Mouse (Mus musculus): Measurements from ENCODE around the gene Ptbp1. TPM values are rescaled to one million over a fixed set of nuclear protein-coding genes. Genes with fewer than 3 reads are reported as not detected.

Gene Ptbp1
- polyA plus RNA-seq, 1 experiment from 2014 or later: 220 TPM

DNA sequence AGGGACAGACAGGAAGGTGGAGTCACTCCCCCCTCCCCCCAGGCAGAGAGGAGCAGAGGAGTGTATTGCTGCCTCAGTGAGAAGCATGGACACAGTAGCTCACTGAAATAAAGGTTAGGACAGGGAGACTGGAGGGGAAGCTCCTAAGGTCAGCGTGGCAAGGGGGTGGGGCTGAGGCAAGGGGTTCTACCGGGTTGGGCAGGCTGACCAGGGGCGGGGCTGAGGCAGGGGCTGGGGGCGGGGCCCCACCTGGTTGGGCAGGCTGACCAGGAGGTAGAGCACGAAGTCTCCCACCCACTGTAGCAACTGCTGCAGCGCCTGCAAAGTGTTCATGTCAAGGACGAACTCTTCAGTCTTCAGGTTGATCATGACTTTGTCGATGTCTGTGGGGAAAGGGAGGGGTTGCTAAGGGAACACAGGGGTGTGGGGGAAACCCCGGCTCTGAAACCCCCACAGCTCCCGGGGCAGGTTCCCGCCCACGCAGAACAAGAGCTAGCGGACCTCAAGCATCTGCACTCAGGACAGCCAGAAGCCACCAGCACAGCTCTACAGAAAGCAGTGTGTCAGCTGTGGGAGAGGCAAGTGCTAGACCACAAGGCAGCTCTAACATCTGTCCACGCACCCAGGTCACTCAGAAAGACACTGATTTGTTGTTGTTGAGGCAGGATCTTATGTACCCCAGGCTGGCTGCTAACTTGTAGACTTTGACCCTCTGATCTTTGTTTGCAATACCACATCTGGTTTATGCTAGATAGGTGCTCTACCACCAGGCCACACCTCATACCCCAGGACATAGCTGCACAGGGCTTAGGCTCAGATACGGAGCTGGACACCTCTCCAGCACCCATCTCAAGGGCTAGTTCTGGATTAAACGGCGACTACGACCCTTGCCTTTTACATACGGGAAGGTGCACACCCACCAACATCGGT lies 43.4 kb downstream of the Ptbp1 start:
- no peak for TF ChIP-seq CTCF (IDR thresholded peaks at IDR 0.05; ENCODE audit: low read depth)
- Histone ChIP-seq H3K27me3 (ENCODE audit: insufficient read depth, low read length) (no peaks in the 10 kb centered on the region), H3K4me1 (replicated peaks; ENCODE audit: insufficient read depth, low read length) (no peaks in the 10 kb centered on the region), H3K4me2 (ENCODE audit: low read length) (no peak overlapping the region), H3K27ac (no peak overlapping the region), H3K36me3 (ENCODE audit: insufficient read depth, low read length) (peaks cover 61% of the 10 kb centered on the region), H3K9ac (ENCODE audit: low read depth, low read length) (no peak overlapping the region), H3K4me3 (replicated peaks; ENCODE audit: low read depth, low read length) (no peak overlapping the region), H3K9me3 (replicated peaks; ENCODE audit: low read length) (no peaks in the 10 kb centered on the region)
- ATAC-seq (replicated peaks; ENCODE audit: low FRiP score, low read depth): peak; percentile 22
- no peak for DNase-seq (ENCODE audit: low spot score)
- WGBS: 46% methylated on average over 20 of the region's 20 CpGs

DNA sequence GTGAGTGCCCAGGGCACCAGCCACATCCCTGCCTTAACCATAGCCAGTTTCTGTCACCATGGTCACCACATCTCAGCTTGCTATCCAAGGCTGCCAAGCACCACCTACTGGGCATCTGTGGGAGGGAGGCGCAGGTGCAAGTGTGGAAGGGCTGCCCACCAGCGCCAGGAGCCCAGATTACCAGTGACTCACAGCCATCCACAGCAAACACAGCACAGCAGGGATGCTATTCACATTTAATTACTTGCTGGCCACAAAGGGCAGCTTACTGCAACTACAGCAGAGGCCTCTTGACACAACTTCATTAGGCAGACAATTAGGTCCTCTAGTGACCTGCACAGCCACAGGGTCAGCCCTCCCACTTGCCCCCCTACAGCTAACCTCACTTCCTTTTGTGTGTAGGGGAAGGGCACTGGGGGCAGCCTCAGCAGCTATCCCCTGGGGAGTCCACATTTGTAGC lies 46.8 kb downstream of the Ptbp1 start:
- H3K9ac ChIP-seq (ENCODE audit: low read depth, low read length): no peak overlapping the region
- DNase-seq (ENCODE audit: low spot score) (no peak), ATAC-seq (replicated peaks; ENCODE audit: low FRiP score, low read depth) (no peak)

DNA sequence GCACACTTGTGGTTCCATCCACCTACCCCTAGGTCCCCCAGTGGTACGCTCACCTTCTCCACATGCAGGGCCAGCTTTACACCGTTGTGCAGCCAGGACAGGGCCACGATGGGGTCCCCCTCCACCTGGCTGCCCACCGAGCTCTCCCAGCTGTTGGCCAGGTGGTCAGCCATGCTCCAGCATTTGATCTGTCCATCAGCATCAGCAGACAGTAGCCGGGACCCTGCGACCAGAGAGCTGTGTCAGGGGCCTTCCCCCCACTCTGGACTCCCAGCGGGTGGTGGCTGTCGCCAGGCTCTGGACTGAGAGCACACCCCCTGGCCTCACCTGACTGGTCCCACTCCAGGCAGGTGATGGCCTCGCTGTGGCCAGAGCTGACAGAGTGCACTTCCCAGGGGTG lies 52.5 kb downstream of the Ptbp1 start:
- 96% methylated on average over 9 of the region's 9 CpGs for WGBS
- Histone ChIP-seq H3K27me3 (ENCODE audit: insufficient read depth, low read length) (no peaks in the 10 kb centered on the region), H3K27ac (no peak overlapping the region), H3K9ac (ENCODE audit: low read depth, low read length) (no peak overlapping the region), H3K9me3 (replicated peaks; ENCODE audit: low read length) (no peaks in the 10 kb centered on the region), H3K4me3 (replicated peaks; ENCODE audit: low read depth, low read length) (no peak overlapping the region), H3K4me2 (ENCODE audit: low read length) (no peak overlapping the region), H3K36me3 (ENCODE audit: insufficient read depth, low read length) (peaks cover 45% of the 10 kb centered on the region), H3K4me1 (replicated peaks; ENCODE audit: insufficient read depth, low read length) (no peaks in the 10 kb centered on the region)
- no peak for DNase-seq (ENCODE audit: low spot score)
- ATAC-seq (replicated peaks; ENCODE audit: low FRiP score, low read depth): no peak
- TF ChIP-seq CTCF (IDR thresholded peaks at IDR 0.05; ENCODE audit: low read depth): no peak

More for the DNA sequence above, 46.8 kb downstream of the Ptbp1 start:
- Histone ChIP-seq H3K27me3 (ENCODE audit: insufficient read depth, low read length) (no peaks in the 10 kb centered on the region), H3K36me3 (ENCODE audit: insufficient read depth, low read length) (peaks cover 63% of the 10 kb centered on the region), H3K9me3 (replicated peaks; ENCODE audit: low read length) (no peaks in the 10 kb centered on the region), H3K27ac (no peak overlapping the region), H3K4me3 (replicated peaks; ENCODE audit: low read depth, low read length) (no peak overlapping the region), H3K4me2 (ENCODE audit: low read length) (no peak overlapping the region), H3K4me1 (replicated peaks; ENCODE audit: insufficient read depth, low read length) (no peaks in the 10 kb centered on the region)
- WGBS: 59% methylated on average over 2 of the region's 2 CpGs
- peak; percentile 51 for TF ChIP-seq CTCF (IDR thresholded peaks at IDR 0.05; ENCODE audit: low read depth)

DNA sequence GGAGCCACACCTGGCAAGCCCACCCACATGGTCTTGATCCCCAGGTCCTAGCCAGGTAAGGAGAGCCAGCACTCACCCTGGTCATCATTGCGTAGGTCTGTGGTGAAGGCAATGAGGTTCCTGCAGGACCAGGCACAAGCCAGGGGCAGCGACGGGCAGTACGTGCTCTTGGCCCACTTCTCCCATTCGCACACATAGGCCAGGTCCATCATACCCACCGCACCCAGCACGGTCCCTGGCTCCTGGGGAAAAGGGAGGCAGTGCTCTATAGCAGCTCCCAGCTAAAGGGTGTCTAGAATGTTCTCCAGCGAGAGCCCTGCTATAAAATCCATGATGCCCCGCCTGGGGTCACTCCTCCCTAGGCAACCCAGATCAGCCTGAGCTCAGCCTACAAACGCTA lies 53.2 kb downstream of the Ptbp1 start:
- WGBS: 89% methylated on average over 10 of the region's 10 CpGs

DNA sequence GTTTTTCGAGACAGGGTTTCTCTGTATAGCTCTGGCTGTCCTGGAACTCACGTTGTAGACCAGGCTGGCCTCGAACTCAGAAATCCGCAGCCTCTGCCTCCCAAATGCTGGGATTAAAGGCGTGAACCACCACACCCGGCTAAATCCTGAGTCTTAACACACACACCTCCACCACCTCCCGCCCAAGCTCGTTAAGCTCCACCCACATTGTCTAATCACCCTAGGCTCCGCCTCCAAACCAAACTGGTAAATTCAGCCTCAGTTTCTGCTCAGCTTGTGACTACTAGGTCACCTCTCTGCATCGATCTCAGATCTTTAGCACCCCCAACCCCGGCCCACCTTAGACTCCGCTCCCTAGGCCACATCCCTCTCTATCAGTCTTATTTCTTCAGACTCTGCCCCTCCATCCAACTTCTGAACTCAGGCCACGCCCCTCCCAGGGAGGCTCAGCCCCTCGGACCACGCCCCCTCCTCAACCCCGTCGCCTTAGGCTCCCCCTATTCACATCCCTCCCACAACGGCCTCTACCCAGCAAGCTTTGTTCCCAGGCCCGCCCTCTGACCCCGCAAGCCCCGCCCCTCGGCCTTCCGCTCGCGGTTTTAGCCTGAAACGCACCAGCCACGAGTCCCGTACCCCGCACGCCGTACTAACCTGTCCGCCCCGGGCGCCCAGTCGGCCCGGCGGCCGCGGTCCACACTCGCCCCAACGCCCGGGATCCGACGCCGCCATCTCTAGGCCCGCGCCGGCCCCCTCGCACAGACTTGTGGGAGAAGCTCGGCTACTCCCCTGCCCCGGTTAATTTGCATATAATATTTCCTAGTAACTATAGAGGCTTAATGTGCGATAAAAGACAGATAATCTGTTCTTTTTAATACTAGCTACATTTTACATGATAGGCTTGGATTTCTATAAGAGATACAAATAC lies 54.2 kb downstream of the Ptbp1 start, which contains the start of gene Med16:
Gene Med16 (minus strand): TSS at position 757 of the 925 bp plus-strand sequence.
- ATAC-seq (replicated peaks; ENCODE audit: low FRiP score, low read depth): peak; percentile 96
- H3K4me3 ChIP-seq (replicated peaks; ENCODE audit: low read depth, low read length): peak within 1 kb of the TSS; percentile 58
- peak within 1 kb of the TSS; percentile 44 for H3K4me2 ChIP-seq (ENCODE audit: low read length)
- H3K9ac ChIP-seq (ENCODE audit: low read depth, low read length): peak within 1 kb of the TSS; percentile 83
- no peaks in the 10 kb centered on the region for H3K4me1 ChIP-seq (replicated peaks; ENCODE audit: insufficient read depth, low read length)
- WGBS: 1% methylated on average over 52 of the region's 52 CpGs
- peaks cover 40% of the 10 kb centered on the region for H3K36me3 ChIP-seq (ENCODE audit: insufficient read depth, low read length)
- no peaks in the 10 kb centered on the region for H3K9me3 ChIP-seq (replicated peaks; ENCODE audit: low read length)
- DNase-seq (ENCODE audit: low spot score): peak; percentile 100
- no peak for TF ChIP-seq CTCF (IDR thresholded peaks at IDR 0.05; ENCODE audit: low read depth)
- no peaks in the 10 kb centered on the region for H3K27me3 ChIP-seq (ENCODE audit: insufficient read depth, low read length)
- peak within 1 kb of the TSS; percentile 95 for H3K27ac ChIP-seq

More for the DNA sequence above, 53.2 kb downstream of the Ptbp1 start:
- TF ChIP-seq CTCF (IDR thresholded peaks at IDR 0.05; ENCODE audit: low read depth): no peak
- ATAC-seq (replicated peaks; ENCODE audit: low FRiP score, low read depth): no peak
- no peak overlapping the region for H3K4me3 ChIP-seq (replicated peaks; ENCODE audit: low read depth, low read length)
- no peaks in the 10 kb centered on the region for H3K9me3 ChIP-seq (replicated peaks; ENCODE audit: low read length)
- no peak for DNase-seq (ENCODE audit: low spot score)
- no peaks in the 10 kb centered on the region for H3K4me1 ChIP-seq (replicated peaks; ENCODE audit: insufficient read depth, low read length)
- H3K4me2 ChIP-seq (ENCODE audit: low read length): no peak overlapping the region
- H3K27me3 ChIP-seq (ENCODE audit: insufficient read depth, low read length): no peaks in the 10 kb centered on the region
- no peak overlapping the region for H3K9ac ChIP-seq (ENCODE audit: low read depth, low read length)
- H3K36me3 ChIP-seq (ENCODE audit: insufficient read depth, low read length): peaks cover 47% of the 10 kb centered on the region
- H3K27ac ChIP-seq: no peak overlapping the region
